Mouse (Mus musculus) megakaryocyte progenitor cell, adult 5-6 weeks (primary cell): ENCODE results near the gene Mfap2. TPM values are rescaled to one million over a fixed set of nuclear protein-coding genes. Genes with fewer than 3 reads are reported as not detected.
A peak's percentile ranks its signal among the peaks of the same experiment; 100 is the strongest.

Experiments
- ATAC-seq: replicated peaks from 2 replicates; pipeline ENCODE4 v1.8.0; 2016; ENCODE audit warnings: mild to moderate bottlenecking, moderate TSS enrichment, inconsistent platforms; ENCODE audit not compliant: poor library complexity
- total RNA-seq, 2 experiments: library from RNA; stranded (forward) in 1 of 2; stranded (reverse) in 1 of 2; fragments of 157-497, 149-512 nt in 1 of 2; fragments of 200-1000 nt in 1 of 2; gene quantifications; 2 replicates each; pipeline versions ENCODE4 v1.2.3 to v1.2.4; 2015 to 2017

The Mfap2 gene
- total RNA-seq, 2 experiments from 2014 or later: not detected

DNA sequence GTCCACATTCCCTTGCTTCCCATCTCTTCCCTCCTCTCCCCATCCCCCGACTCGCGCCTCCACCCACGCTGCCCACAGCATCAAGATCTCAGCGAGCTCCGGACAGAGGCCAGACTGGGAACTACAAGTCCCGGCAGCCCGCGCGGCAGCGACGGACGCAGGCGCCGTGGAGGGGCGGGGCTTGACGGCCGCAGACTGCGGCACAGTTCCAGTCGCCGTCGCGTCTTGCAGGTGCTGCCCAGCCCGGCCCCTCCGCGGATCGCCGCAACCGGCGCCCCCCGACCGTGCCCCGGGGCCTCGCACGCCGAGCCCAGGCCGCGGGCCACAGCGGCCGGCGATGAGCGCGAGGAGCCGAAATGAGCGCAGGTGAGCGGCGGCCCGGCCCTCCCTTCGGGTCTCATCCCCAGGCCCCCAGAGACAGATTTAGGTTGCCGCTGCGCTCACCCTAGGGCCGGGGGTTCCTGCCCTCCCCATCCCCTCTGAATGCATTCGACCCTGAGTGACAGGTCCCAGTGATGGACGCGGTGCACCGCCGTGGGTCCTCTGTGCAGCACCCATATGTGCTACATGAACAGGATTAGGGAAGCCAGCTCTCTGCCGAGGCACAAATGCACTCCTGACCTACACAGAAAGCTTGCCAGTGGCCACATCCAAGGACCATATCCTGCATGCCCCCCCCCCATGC lies 23.4 kb upstream of the Mfap2 start, which contains the start of gene Atp13a2:
Gene Atp13a2, plus strand, starts transcription at position 163 of the 685 bp plus-strand sequence.
- ATAC-seq: peak; percentile 54

DNA sequence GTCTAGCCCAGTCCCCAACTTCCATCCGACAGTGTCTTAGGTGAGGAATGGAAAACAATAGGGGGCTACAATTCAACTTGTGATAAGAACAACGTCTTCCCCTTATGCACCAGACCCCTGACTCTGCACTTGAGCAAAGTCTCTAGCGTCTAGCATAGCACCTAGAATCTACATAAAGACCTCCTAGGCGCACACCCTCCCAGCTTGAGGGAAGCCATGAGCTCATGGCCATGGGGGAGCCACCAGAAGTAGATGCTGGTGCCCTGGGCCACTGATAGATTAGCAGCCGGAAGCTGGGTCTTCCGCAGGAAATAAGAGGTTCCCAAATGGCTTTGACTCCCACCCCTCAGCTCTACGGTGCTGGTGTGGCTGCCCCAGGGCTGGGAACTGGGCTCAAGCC lies 22.7 kb upstream of the Mfap2 start:
- 0 out of 2 replicates have a peak, but pooled peaks have one; percentile 18 for ATAC-seq

DNA sequence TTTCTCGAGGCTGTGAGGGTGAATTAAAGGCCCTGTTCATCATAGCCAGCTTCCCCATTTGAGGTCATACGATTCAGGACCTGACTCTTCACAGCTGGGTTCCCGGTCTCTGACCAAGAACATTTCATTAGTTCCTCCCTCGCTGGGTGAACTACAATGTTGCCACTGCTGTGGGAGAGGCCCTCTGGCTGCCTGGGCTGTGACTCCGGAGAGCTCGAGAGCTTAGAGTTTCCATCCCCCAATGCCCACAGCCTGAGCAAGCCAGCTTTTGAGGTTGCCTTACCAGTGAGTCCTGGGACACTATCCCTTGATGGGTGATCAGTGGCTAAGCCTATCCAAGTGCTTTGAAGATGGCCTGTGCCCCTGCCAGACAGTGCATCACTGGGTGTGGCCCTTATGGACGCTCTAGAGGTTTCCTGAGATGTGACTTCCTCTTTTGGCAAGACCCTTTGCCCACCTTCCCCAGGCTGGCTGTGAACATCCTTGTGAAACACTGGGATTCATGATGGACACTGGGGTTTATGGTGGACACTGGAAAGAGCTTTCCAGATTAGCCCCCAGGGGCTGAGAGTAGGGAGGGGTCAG lies 21.4 kb upstream of the Mfap2 start:
- ATAC-seq: peak; percentile 53

DNA sequence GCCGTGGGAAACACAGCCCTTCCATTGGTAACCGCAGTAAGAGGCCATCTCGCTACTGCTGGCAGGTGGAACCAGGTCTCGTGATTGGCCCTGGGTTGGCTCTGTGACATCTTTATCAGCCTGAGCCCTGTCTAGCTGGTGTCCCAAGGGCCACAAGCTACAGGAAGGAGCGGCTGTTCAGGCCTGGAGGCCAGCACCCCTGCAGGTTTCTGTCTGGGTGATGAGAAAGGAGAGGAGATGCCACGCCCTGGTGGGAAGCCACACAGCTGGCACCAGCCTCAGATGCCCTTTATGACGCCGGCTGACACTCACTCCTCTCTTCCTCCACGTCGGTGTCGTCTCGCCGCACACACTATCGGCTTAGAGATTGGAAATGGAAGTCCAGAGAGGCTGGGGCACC lies 20.8 kb upstream of the Mfap2 start:
- ATAC-seq: peak; percentile 21; the same call in 1 of the 2 replicates

DNA sequence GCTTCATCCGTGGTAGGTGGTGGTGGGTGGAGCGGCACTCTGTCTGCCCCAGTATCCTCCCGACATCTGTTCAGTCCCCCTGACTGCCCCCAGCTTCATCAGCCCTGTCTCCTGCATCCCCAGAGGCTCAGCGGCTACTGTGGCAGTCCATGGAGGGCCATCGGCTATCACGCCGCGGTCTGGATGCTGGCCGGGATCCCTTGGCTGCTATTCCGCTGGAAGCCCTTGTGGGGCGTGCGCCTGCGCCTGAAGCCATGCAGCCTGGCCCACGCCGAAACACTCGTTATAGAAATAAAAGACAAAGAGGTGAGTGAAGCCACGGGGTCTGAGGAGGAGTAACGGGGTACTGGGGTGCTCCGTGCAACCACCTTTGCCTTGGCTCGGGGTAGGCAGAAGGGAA lies 18.0 kb upstream of the Mfap2 start:
- ATAC-seq: no peak

DNA sequence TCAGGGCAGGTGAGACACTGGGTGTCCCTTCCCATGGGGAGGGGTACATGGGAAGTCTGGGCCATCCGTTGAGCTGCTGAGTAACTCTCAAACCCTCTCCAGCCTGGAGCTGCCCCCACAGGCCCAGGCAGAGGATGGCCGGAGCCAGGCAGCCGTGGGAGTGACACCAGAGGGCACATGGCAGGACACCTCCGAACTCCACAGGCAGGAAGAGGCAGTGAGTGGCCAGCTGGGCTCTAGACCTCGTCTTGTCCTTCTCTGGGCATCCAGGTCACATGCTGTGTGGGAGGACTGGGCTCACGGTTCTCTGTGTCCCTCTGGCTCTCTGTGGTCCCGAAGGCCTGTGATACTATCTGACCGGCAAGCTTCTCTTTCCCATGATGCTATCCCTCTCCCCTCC lies 16.4 kb upstream of the Mfap2 start:
- ATAC-seq: no peak

DNA sequence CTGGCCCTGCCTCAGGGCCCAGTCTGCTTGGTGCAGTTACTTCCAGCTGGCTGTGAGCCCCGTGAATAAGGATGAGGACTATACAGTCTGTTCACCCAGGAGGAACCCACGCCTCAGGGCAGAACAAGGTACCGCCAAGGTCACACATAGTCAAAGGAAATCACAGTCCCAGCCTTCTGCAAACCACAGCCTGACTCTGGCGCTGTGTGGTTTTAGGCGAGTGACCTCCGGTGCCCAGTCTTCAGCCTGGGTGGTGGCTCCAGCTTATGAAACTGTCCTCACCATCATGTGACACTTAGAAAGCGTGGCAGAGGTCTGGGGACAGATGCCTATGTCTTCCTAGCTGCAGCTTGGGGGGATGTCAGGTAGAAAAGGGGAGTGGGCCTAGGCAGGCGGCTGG lies 14.4 kb upstream of the Mfap2 start:
- no peak for ATAC-seq

DNA sequence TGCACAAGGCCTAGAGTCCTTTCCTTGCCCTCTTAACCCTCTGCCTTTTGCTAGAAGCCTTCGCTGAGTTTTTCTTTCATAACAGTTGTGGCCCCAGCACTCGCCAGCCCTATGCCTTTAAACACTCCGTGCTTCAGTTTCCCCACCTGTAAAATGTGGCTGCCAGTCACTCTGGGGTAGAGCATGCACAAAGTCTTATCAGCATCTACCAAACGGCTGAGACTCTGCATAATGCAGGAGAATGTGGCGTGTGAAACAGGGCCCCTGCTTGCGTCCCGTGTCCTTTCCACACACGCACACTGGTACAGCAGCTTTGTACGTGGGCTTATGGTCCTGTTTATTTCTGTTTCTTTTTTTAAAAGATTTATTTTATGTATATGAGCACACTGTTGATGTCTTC lies 13.4 kb upstream of the Mfap2 start:
- peak; percentile 66; the same call in 1 of the 2 replicates for ATAC-seq

DNA sequence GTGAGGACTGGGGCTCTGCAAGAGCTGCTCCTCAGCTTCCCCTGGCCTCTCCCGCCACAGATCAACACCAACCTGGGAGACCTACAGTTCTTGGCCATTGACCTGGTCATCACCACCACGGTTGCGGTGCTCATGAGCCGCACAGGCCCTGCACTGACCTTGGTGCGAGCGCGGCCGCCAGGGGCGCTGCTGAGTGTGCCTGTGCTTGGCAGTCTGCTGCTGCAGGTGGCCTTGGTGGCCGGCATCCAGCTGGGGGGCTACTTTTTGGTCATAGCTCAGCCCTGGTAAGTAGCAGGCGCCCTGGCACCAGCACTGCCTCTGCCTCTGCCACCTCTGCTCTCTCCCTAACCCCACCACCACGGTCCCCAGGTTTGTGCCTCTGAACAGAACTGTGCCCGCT lies 4.2 kb upstream of the Mfap2 start:
- no peak for ATAC-seq

DNA sequence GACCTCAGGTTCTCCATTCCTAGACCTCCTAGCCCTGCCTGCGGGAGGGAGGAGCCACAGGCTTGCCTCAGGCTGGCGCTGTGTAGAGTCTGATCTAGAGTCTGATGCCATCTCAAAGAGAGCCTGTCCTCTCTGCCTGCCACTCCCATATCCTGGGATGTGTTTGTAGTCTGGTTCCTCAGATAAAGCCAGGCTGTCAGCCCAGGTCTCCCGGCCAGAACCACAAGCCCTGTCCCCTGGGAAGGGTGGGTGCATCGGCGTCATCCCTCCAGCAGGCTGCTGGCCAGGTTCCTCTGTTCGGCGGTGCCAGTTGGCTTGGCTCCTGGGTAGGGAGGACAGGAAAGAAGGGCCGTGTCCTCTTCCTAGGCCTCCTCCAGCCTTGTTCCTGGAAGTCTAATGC lies 2.2 kb upstream of the Mfap2 start:
- peak; percentile 91 for ATAC-seq

DNA sequence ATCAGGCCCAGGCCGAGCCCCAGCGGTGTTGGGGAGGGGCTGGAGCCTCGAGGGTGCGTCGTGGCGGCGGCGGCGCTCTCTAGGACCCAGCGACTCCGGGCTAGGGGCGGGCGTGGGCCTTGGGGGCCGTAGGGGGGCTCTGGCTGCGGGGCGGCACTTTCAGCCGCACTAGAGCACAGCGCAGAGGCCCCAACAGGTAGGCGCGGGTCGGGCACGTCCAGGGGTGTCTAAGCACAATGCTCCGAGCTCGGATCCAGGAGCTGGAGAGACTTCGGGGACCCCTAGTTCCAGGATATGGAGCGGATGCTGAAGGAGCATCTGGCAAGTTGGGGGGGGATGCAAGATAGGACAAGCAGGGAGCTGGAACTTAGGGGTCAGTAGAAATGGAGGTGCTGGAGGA lies 308 bp downstream of the Mfap2 start:
- ATAC-seq: no peak

DNA sequence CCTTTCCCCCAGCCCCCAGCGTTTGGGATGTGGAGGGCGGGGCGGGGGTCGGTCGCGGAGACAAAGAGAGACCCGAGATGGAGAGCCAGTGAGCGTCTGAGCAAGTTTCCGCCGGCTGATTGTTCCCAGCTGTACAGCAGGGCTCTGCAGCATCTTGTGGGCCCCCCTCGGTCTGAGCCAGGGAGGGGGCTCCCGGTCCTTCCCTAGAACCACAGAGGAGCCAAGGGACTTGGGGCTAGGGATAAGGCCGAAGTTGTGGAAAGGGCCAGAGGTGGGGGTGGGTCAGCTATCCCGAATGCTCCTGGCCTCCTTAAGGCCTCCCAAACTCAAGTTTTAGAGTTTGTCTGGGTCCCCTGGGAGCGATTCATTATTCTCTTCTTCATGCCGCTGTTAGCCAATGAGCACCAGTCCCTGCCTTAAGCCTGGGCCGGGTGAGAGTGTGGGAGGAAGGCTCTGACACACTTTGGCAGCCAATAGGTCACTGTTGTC lies 767 bp downstream of the Mfap2 start:
- no peak for ATAC-seq

DNA sequence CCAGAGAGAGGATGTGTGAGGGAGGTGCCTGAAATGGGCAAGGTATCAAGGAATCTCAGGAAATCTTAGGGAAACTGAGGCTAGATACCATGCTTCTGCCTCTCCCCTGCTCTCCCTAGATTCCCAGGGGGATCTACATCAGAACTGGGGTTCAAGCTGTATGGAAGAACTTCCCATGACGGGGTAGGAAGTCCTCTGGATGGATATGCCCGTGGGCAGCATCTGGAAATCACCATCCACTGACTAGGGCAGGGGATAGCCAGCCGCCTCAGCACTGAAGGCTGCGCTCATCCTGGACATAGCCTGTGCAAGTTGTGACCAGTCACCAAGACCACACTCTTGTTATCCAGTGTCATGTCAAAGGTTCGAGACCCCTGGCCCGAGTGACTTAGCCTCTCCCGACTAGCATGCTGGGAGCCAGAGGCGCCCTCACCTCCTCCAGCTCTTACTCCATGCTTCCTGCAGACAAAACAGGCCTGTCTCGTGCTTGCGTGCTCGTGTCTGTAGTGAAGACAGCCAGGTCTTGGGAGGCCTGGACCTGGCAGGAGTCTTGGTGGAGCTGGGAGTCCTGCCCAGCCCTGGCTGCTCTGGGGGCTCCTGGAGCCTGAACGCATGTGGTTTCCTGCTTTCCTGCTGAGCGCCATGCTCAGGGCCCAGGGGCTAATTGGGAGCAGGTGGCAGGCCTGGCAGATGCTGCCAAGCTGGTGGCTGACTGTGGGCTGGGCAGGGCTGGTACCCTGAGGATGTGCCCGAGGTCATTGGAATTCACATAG lies 1.5 kb downstream of the Mfap2 start:
- no peak for ATAC-seq

DNA sequence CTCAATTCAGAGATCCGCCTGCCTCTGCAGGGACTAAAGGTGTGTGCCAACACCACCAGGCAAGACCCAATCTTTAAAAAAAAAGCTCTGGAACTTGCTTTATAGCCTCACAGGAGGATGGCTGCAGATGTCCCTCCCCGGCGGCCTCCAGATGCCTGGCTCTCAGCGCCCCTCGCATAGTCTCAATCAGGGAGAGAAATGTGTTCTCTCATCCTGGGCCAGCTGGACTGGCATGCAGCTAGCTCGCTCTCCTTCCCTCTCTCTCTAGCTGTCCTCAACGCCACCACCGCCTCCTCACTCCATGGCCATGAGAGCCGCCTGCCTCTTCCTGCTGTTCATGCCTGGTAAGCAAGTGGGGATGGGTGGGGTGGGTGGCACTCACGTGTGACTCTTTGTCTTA lies 2.3 kb downstream of the Mfap2 start:
- no peak for ATAC-seq

DNA sequence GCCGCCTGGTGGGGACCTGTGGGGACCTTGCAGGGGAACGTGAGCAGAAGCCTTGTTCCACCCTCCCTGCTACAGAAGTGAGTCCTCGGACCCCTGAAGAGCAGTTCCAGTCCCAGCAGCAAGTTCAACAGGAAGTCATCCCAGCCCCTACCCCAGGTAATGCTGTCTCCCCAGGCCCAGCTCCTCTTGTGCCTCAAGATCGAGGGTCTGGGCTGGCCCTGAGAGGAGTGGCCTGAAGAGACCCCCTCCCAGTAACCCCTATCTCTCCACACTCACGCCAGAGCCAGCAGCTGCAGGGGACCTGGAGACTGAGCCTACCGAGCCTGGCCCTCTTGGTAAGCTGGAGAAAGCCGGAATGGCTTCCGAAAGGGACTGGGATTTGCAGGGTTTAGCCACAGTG lies 3.9 kb downstream of the Mfap2 start:
- no peak for ATAC-seq

DNA sequence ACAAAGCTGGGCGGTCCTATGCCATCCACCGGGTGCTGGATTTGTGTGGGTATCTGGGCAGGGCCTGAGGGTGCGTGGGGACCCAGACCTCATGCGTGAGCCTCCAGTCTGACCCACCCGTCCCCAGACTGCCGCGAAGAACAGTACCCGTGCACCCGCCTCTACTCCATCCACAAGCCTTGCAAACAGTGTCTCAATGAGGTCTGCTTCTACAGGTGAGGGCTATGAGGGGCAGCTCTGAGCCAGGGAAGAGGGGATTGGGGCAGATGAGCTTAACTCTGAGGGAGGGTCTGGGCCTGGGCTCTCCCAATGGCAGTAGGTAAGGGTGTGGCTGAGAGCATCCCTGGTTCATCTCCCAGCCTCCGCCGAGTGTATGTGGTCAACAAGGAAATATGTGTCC lies 4.6 kb downstream of the Mfap2 start:
- no peak for ATAC-seq

DNA sequence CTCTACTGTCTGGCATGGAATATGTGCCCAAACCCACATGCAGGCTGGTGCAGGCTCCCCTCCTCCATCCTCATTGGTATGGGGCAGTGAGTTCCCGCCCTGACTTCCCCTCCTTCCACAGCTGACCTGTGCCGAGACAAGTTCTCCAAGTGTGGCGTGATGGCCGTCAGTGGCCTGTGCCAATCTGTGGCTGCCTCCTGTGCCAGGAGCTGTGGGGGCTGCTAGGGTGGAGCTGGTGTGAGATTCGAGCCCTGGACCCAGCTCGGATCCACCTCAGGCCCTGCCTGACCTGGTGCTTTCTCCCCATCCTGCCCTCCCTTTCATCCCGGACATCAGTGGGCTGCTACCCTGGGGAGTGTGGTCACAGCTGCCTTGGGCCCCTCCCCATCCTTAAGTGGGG lies 5.1 kb downstream of the Mfap2 start:
- no peak for ATAC-seq

DNA sequence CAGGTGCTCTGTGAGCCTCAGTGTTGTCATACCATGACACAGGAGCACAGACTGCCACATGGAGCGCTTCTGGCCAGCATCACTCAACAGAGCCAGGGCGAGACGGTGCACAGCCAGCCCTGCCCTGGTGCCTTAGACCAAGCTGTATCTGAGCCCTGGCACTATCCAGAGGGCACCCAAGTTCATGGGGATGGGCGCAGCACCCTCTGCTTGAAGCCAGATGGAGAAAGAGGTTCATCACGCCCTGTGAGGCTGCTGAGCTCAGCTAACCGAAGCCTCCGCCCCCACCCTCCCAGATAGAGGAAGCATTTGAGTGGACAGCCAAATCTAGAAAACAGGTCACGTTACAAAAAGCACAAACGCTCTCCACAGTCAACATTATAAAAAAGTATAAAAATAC lies 6.1 kb downstream of the Mfap2 start:
- 0 out of 2 replicates have a peak, but pooled peaks have one; percentile 21 for ATAC-seq

DNA sequence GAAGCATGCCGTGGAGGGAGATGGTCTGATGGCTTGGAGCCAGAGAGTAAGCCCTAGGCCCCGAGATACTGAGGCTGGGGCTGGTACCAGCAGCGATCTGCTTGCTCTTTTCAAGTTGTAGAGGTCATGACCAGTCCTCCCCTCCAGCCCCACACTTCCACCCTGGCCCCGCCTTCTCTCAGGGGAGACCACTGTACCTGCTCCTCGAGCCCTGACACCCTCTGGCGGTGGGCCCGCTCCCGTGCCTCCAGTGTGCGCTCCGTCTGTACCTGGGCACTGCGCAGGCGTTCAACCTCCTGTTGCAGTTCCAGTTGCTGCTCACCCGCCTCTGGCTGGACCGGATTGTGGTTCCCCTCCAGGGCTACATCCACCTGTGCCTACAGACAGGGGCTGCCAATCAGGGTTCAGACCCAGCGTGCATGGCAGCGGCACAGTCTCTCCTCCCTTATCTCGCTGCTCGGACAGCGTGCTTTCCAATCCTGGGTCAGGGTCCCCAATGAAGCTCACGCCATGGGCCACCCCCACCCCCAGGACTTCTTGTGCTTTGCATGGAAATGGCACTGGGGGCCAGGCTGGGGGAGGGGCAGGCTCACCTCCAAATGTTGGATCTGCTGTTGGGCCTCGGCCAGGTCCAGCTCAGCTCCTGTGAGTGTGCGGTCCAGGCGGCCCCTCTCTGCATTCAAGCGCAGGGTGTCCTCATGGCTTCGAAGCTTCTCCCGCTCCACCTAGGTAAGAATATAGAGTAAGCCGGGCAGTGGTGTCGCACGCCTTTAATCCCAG lies 7.6 kb downstream of the Mfap2 start:
- ATAC-seq: no peak

DNA sequence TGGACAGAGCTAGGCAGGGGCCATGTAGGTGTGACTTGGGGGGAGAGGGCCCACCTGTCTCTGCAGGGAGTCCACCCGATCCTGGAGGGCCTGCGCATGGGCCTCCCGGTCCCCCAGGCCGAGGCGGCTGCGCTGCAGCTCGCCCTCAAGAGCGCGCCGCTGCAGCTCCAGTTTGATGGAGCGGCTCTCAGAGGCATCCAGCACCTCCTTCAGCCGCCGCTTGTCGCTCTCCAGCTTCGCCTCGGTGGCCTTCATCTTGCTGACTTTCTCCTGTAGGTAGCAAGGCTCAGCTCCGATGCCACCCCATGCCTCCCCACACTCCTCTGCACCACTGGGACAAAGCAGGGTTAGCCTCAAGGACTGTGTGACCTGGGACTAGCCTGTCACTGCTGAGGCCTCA lies 10.0 kb downstream of the Mfap2 start:
- ATAC-seq: no peak
